Mouse (Mus musculus) Patski (cell line): ENCODE results near the gene Supt4a. TPM values are rescaled to one million over a fixed set of nuclear protein-coding genes. Genes with fewer than 3 reads are reported as not detected.

Source experiments
- ATAC-seq: fragments of 100-300 bp; one replicate; pipeline ENCODE4 v1.8.0; 2021
- CTCF ChIA-PET: fragments of 350-600 bp; sonication (Branson Sonifier 250); formaldehyde crosslinking; loops from one replicate; lab custom pipeline; 2022; ENCODE audit warnings: inconsistent platforms; lab: Charles Lee
- POLR2A ChIA-PET: fragments of 350-600 bp; sonication (Branson Sonifier 250); formaldehyde crosslinking; loops from one replicate; lab custom pipeline; 2022; ENCODE audit warnings: antibody characterized with exemption, inconsistent platforms; lab: Charles Lee
- DNase-seq: peaks from one replicate; pipeline ENCODE4 v3.0.0-alpha.2; 2011; ENCODE audit warnings: low read depth, low spot score
- H3K27me3 ChIP-seq: fragments of 371-371 bp; one replicate; pipeline ENCODE4 v1.5.1; 2021
- CTCF ChIP-seq: fragments of 100-300 bp; IDR thresholded peaks from one replicate; pipeline ENCODE4 v1.5.1; 2021
- in situ Hi-C: fragments of 300-500 bp; cut with MboI; formaldehyde crosslinking; loops from 3 replicates; pipeline ENCODE4 v1.11.1; 2018; ENCODE audit warnings: low pct_unique_long_range_greater_than_20kb, mixed read lengths
- polyA plus RNA-seq: library from polyadenylated mRNA; unstranded; gene quantifications from one replicate; pipeline ENCODE4 v1.2.3, GENCODE M21; 2021

Gene Supt4a
- polyA plus RNA-seq, 1 experiment from 2014 or later = 99.6 TPM

DNA sequence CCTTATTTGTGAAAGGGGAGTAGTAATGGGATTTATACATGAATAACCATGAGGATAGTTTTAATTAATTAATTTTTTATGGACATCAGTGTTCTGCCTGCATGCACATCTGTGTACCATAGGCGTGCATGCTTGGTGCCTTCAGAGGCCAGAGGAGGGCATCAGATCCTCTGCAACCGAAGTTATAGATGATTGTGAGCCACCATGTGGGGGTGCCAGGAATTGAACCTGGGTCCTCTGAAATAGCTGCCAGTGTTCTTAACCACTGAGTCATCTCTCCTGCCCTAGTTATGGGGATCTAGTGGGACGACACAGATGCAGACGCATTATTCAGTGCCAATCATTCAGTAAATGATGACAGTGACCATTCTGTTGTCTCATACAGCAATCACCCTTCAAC is 14.5 kb upstream of the Supt4a start:
- in situ Hi-C loops = no loop called here

GRCm38 (mm10) chr11:87725515-87725914 is 11.8 kb upstream of the Supt4a start:
- in situ Hi-C loops = no loop called here
- no peak for ATAC-seq
- ChIA-PET POLR2A (no interaction called here), CTCF (no interaction called here)
- TF ChIP-seq CTCF = no peak
- H3K27me3 ChIP-seq = no peaks in the 10 kb centered on the region
- no peak for DNase-seq

More for the DNA sequence above, 14.5 kb upstream of the Supt4a start:
- CTCF ChIA-PET = no interaction called here
- ATAC-seq (no peak), DNase-seq (no peak)
- POLR2A ChIA-PET = interaction anchor here (0.6 kb wide), 1 partner anchor 22 kb away, joined by 3 read pairs; no protein-coding TSS in a partner anchor
- H3K27me3 ChIP-seq = no peaks in the 10 kb centered on the region
- no peak for TF ChIP-seq CTCF

- no peaks in the 10 kb centered on the region for H3K27me3 ChIP-seq
- POLR2A ChIA-PET = no interaction called here
- in situ Hi-C loops = no loop called here
- DNase-seq (no peak), ATAC-seq (no peak)
- CTCF ChIA-PET = no interaction called here
- no peak for TF ChIP-seq CTCF
Observed at GRCm38 (mm10) chr11:87725964-87726562, 11.3 kb upstream of the Supt4a start.

DNA sequence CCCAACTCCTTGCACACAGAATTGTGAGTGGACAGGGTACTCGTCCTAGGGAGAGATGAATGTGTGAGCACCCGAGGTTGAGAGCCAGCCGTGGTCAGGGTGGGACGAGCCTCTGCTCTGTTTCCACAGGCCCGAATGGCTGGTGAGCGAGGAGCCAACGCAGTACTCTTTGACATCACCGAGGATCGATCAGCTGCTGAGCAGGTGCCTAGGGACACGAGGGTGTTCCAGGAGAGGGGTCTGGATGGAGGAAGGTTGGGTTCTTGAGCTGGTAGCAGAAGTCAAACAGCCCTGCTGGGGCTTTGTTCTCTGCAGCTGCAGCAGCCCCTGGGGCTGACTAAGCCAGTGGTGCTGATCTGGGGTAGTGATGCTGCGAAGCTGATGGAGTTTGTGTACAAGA is 10.3 kb upstream of the Supt4a start:
- POLR2A ChIA-PET = interaction anchor here (0.7 kb wide), 1 partner anchor 9 kb away, joined by 4 read pairs; no protein-coding TSS in a partner anchor
- in situ Hi-C loops = no loop called here
- no peak for ATAC-seq
- no peak for DNase-seq
- H3K27me3 ChIP-seq = no peaks in the 10 kb centered on the region
- TF ChIP-seq CTCF = no peak
- CTCF ChIA-PET = interaction anchor here (0.9 kb wide), 1 partner anchor 73 kb away, joined by 3 read pairs; no protein-coding TSS in a partner anchor

DNA sequence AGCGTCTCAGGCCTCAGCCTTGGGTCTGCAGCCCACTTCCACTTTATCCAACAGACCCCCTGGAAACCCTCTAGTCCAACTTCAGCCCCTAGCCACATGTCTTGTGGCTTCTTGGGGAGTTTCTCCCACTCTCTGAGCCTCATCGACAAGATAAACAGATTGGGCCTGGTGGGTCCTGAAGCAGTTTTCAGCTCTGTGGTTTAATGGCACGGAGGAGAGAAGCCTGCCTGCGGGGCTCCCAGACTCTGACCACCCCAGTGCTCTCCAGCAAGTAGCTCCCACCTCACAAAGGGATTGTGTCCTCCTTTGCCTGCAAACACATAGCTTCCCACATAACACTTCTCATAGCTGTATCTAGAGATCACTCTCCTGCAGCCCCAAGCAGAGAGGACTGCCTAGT is 9.9 kb upstream of the Supt4a start:
- H3K27me3 ChIP-seq = no peaks in the 10 kb centered on the region
- DNase-seq (no peak), ATAC-seq (no peak)
- ChIA-PET POLR2A (interaction anchor here (0.7 kb wide), 1 partner anchor 8 kb away, joined by 4 read pairs; no protein-coding TSS in a partner anchor), CTCF (interaction anchor here (0.9 kb wide), 1 partner anchor 73 kb away, joined by 3 read pairs; no protein-coding TSS in a partner anchor)
- in situ Hi-C loops = no loop called here
- no peak for TF ChIP-seq CTCF

GRCm38 (mm10) chr11:87728850-87729592 is 8.3 kb upstream of the Supt4a start:
- ATAC-seq = no peak
- CTCF ChIA-PET = interaction anchor here (1.0 to 1.8 kb wide), 2 partner anchors 14 to 67 kb away, joined by 4 read pairs; partner anchors contain the start of gene Rnf43
- TF ChIP-seq CTCF = no peak

GRCm38 (mm10) chr11:87729593-87730185 is 7.7 kb upstream of the Supt4a start:
- in situ Hi-C loops = no loop called here
- POLR2A ChIA-PET = interaction anchor here (0.6 kb wide), 1 partner anchor 33 kb away, joined by 3 read pairs; no protein-coding TSS in a partner anchor
- no peaks in the 10 kb centered on the region for H3K27me3 ChIP-seq
- DNase-seq = no peak
- TF ChIP-seq CTCF = no peak
- CTCF ChIA-PET = interaction anchor here (1.0 to 1.8 kb wide), 2 partner anchors 15 to 67 kb away, joined by 4 read pairs; partner anchors contain the start of gene Rnf43
- no peak for ATAC-seq

More at GRCm38 (mm10) chr11:87728850-87729592, 8.3 kb upstream of the Supt4a start:
- in situ Hi-C loops = no loop called here
- no peaks in the 10 kb centered on the region for H3K27me3 ChIP-seq
- DNase-seq = no peak
- POLR2A ChIA-PET = interaction anchor here (0.6 kb wide), 1 partner anchor 32 kb away, joined by 3 read pairs; no protein-coding TSS in a partner anchor

DNA sequence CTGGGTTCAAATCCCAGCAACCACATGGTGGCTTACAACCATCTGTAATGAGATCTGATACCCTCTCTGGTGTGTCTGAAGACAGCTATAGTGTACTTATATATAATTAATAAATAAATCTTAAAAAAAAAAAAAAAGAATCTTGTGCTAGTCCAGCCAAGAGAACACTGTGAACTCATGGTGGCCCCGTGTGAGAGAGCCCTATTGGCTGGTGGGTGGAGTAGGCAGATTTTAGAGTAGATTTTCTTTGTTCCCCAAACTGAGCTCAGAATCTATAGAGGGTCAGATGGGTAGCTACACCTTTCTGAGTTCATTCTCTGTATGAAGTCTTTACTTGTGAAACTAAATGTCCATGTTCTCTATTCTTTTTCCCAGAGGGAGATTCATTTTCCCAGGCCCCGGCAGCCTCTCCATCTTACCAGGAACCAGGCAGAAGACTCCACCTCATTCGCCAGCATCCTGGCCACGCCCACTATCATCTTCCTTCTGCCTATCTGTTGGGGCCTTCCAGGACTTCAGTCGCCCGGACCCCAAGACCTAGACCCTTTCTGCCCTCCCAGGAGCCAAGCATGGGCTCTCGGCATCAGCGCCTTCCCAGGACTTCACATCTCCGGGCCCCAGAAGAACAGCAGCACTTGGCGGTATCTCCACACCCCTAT is 6.6 kb upstream of the Supt4a start:
- ATAC-seq = no peak
- in situ Hi-C loops = no loop called here
- no peaks in the 10 kb centered on the region for H3K27me3 ChIP-seq
- POLR2A ChIA-PET = no interaction called here
- TF ChIP-seq CTCF = no peak
- no peak for DNase-seq
- CTCF ChIA-PET = no interaction called here

DNA sequence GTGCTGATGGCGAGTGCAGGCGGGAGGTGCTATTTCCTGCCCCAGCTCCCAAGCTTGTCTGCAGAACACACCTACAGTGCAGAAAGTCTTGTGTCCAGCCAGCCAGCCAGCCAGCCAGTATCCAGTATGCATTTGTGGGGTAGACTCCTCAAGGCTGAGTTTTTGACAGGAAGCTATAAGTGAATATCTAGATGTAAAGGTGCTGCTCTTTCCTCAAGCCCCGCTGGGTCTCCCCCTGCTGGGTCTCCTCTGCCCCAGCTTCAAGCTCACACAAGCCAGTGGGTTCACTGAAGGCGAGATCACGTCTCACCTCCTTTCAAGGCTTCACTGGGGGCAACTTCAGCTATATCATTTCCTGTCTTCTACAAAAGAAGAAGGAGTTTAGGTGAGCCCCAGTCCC is 3.0 kb upstream of the Supt4a start:
- in situ Hi-C loops = no loop called here
- no peaks in the 10 kb centered on the region for H3K27me3 ChIP-seq
- no peak for ATAC-seq
- no peak for DNase-seq
- no peak for TF ChIP-seq CTCF
- ChIA-PET POLR2A (no interaction called here), CTCF (interaction anchor here (0.9 kb wide), 1 partner anchor 13 kb away, joined by 3 read pairs; no protein-coding TSS in a partner anchor)

- POLR2A ChIA-PET = interaction anchor here (0.9 kb wide), 1 partner anchor 9 kb away, joined by 4 read pairs; no protein-coding TSS in a partner anchor
- no peaks in the 10 kb centered on the region for H3K27me3 ChIP-seq
- in situ Hi-C loops = loop anchor here (5.0 kb wide), 1 partner anchor 73 kb away; the partner anchor contains the start of gene Rnf43
- no peak for ATAC-seq
- TF ChIP-seq CTCF = no peak
- no peak for DNase-seq
- CTCF ChIA-PET = no interaction called here
Observed at GRCm38 (mm10) chr11:87735691-87736090, 1.7 kb upstream of the Supt4a start.
